Mouse (Mus musculus) cerebellum, adult 2 months (tissue): ENCODE data around the gene Acbd4.

ENCODE experiments used
- CTCF ChIP-seq: fragments of 200-500 bp; IDR thresholded peaks from 2 replicates; pipeline ENCODE4 v1.5.1; 2011; ENCODE audit warnings: low read depth, mild to moderate bottlenecking, control low read depth, low read length, moderate library complexity, borderline replicate concordance; ENCODE audit not compliant: insufficient read depth
- POLR2A ChIP-seq: fragments of 200-500 bp; IDR thresholded peaks from 2 replicates; pipeline ENCODE4 v1.6.1; 2011; ENCODE audit warnings: low read length, control low read depth, borderline replicate concordance; ENCODE audit not compliant: insufficient read depth

- TF ChIP-seq POLR2A (no peak), CTCF (no peak)
Measured at GRCm38 (mm10) chr11:103111881-103112551, 10.5 kb downstream of the Acbd4 start.
